Mouse (Mus musculus) embryonic stem cell, embryonic (primary cell): ENCODE results near the gene Rps18.

Source experiments
- CTCF ChIA-PET, 4 experiments: fragments of 300-600 bp in 2 of 4; fragments of 350-600 bp in 2 of 4; sonication (Branson Sonifier 250); formaldehyde crosslinking; loops; one replicate each; lab custom pipeline; 2022; ENCODE audit warnings: inconsistent platforms in 2 of 4; lab: Charles Lee
- POLR2A ChIA-PET, 4 experiments: fragments of 300-600 bp in 2 of 4; fragments of 350-600 bp in 2 of 4; sonication (Branson Sonifier 250); formaldehyde crosslinking; loops; one replicate each; lab custom pipeline; 2022; ENCODE audit warnings: antibody characterized with exemption in 4 of 4, inconsistent platforms in 1 of 4; lab: Charles Lee

Gene Rps18

GRCm38 (mm10) chr17:33979512-33980050 is 23.8 kb upstream of the Rps18 start:
- ChIA-PET POLR2A (interaction anchor here in 3 of 4 experiments (0.6 to 7.4 kb wide), 35 partner anchors 10 to 191 kb away, joined by 3 to 39 read pairs (median 4); partner anchors contain the start of genes Ndufa7 (in 3 of the 3), Rps18 (in 3 of the 3), Rps28 (in 3 of the 3) and Vps52 (in 3 of the 3)), CTCF (interaction anchor here (0.8 to 3.2 kb wide), 10 partner anchors 11 to 1489 kb away, joined by 3 to 29 read pairs (median 6); partner anchors contain the start of genes Rxrb (in 1 of the 4) and Slc39a7 (in 1 of the 4))

DNA sequence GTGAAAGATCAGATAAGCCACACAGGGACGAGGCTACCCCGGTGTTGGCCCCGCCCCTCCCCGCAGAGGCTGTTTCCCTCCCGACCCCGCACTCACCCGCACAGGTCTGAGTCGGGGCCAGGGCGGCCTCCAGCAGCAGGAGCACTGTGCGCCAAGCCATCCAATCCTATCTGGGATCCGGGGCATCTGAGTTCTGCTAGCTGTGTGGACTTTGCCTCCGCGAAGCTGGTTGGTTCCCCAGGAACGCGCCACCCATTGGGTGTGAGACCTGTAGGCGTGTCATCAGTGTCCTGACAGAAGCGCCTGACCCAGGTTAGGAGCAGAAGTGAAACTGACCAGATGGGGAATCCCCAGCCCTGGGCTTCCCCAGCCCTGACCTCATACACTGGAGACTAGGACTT is 22.8 kb upstream of the Rps18 start:
- POLR2A ChIA-PET: interaction anchor here in 3 of 4 experiments (0.6 to 7.4 kb wide), 31 partner anchors 9 to 890 kb away, joined by 3 to 39 read pairs (median 4); partner anchors contain the start of genes Rps18 (in 3 of the 3), Rxrb (in 3 of the 3), Slc39a7 (in 3 of the 3) and Vps52 (in 3 of the 3)
- CTCF ChIA-PET: interaction anchor here in 3 of 4 experiments (0.6 to 2.3 kb wide), 9 partner anchors 10 to 1490 kb away, joined by 3 to 18 read pairs (median 5); no protein-coding TSS in a partner anchor

DNA sequence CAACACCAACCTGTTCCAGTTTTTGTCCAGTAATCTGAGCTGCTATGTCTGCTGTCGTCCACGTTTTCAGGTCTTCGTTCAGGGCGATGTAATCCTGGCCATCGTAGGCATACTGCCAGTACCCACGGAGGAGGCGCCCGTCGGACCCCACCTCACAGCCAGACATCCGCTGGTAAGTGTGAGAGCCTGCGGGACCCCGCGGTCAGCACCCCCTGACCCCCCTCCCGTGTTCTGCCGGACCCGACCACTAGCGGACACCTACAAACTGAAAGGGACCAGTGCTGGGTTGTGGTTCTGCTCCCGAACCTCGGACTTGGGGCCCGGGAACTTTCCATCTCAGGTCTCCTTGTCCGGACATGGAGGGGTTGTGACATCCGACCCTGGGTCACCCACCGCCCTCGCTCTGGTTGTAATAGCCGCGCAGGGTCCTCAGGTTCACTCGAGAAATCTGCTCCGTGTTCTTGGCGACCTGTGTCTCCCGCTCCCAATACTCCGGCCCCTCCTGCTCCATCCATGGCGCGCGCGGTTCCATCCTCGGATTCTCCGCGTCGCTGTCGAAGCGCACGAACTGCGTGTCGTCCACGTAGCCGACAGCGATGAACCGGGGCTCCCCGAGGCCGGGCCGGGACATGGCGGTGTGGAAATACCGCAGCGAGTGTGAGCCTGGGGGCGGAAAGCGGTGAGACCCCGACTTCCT is 22.2 kb upstream of the Rps18 start:
- ChIA-PET POLR2A (interaction anchor here in 3 of 4 experiments (0.6 to 7.4 kb wide), 28 partner anchors 9 to 1728 kb away, joined by 3 to 39 read pairs (median 4); partner anchors contain the start of genes Rps18 (in 3 of the 3), Rxrb (in 3 of the 3), Slc39a7 (in 3 of the 3) and Vps52 (in 3 of the 3)), CTCF (interaction anchor here (0.6 to 2.3 kb wide), 11 partner anchors 9 to 1462 kb away, joined by 3 to 18 read pairs (median 5); no protein-coding TSS in a partner anchor)

- ChIA-PET CTCF (interaction anchor here in 3 of 4 experiments (0.6 to 3.1 kb wide), 14 partner anchors 8 to 1328 kb away, joined by 3 to 28 read pairs (median 5); partner anchors contain the start of gene Rps18 (in 1 of the 3)), POLR2A (interaction anchor here (0.6 to 9.6 kb wide), 19 partner anchors 8 to 1296 kb away, joined by 3 to 108 read pairs (median 7); partner anchors contain the start of genes Rps18 (in 4 of the 4), Vps52 (in 4 of the 4), B3galt4 (in 3 of the 4) and H2-K1 (in 1 of the 4))
Measured at GRCm38 (mm10) chr17:33973572-33973971, 17.8 kb upstream of the Rps18 start.

- ChIA-PET POLR2A (interaction anchor here (0.6 to 9.6 kb wide), 33 partner anchors 9 to 1297 kb away, joined by 3 to 108 read pairs (median 4); partner anchors contain the start of genes Rps18 (in 4 of the 4), Vps52 (in 4 of the 4), B3galt4 (in 3 of the 4) and H2-DMa (in 1 of the 4)), CTCF (interaction anchor here (0.6 to 3.1 kb wide), 25 partner anchors 9 to 1329 kb away, joined by 3 to 28 read pairs (median 4); partner anchors contain the start of gene Rps18 (in 1 of the 4))
Measured at GRCm38 (mm10) chr17:33972691-33973090, 16.9 kb upstream of the Rps18 start.

- CTCF ChIA-PET: interaction anchor here (0.7 to 6.0 kb wide), 25 partner anchors 9 to 1334 kb away, joined by 3 to 70 read pairs (median 6); partner anchors contain the start of genes Rps18 (in 2 of the 4), Vps52 (in 2 of the 4), B3galt4 (in 1 of the 4) and Rxrb (in 1 of the 4)
- POLR2A ChIA-PET: interaction anchor here in 2 of 4 experiments (0.7 to 9.6 kb wide), 17 partner anchors 8 to 1331 kb away, joined by 3 to 108 read pairs (median 5); partner anchors contain the start of genes B3galt4 (in 2 of the 2), Rps18 (in 2 of the 2), Vps52 (in 2 of the 2) and Pfdn6 (in 1 of the 2)
Measured at GRCm38 (mm10) chr17:33969394-33969793, 13.6 kb upstream of the Rps18 start.

GRCm38 (mm10) chr17:33968927-33969326 is 13.1 kb upstream of the Rps18 start:
- ChIA-PET CTCF (interaction anchor here (0.6 to 6.0 kb wide), 58 partner anchors 8 to 1334 kb away, joined by 3 to 70 read pairs (median 4); partner anchors contain the start of genes Rps18 (in 4 of the 4), Vps52 (in 4 of the 4), B3galt4 (in 2 of the 4) and Col11a2 (in 2 of the 4)), POLR2A (interaction anchor here (0.8 to 9.6 kb wide), 34 partner anchors 9 to 1331 kb away, joined by 3 to 108 read pairs (median 5); partner anchors contain the start of genes Rps18 (in 4 of the 4), Vps52 (in 4 of the 4), B3galt4 (in 3 of the 4) and H2-DMa (in 2 of the 4))

DNA sequence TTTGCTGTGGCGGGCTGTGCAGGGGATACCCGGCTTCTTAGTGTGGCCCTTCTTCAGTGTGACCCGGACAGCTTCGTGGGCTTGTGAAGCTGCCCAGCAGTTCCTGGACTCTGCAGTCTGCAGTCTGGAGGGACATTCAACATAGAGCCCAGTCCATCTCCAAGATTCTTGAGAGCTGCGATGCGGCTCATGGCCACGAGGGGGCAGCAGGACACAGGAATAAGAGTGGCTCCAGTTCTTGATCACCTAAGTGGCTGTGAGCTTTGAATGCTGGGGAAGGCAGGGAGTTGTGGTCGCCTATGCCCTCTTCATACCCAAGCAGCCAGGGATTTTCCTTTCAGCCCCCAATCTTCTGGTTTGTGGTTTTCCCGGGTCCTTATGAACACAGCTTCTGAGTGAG is 12.7 kb upstream of the Rps18 start:
- ChIA-PET POLR2A (interaction anchor here (0.8 to 9.6 kb wide), 30 partner anchors 9 to 187 kb away, joined by 3 to 108 read pairs (median 5); partner anchors contain the start of genes Rps18 (in 4 of the 4), Vps52 (in 4 of the 4), B3galt4 (in 3 of the 4) and H2-DMa (in 2 of the 4)), CTCF (interaction anchor here (0.6 to 6.0 kb wide), 64 partner anchors 9 to 1335 kb away, joined by 3 to 70 read pairs (median 4); partner anchors contain the start of genes Rps18 (in 4 of the 4), Vps52 (in 4 of the 4), B3galt4 (in 2 of the 4) and Col11a2 (in 2 of the 4))

GRCm38 (mm10) chr17:33965846-33966550 is 10.2 kb upstream of the Rps18 start:
- ChIA-PET CTCF (interaction anchor here (0.6 to 6.0 kb wide), 15 partner anchors 10 to 1908 kb away, joined by 3 to 70 read pairs (median 4); partner anchors contain the start of genes Daxx (in 1 of the 4), Rps18 (in 1 of the 4) and Vps52 (in 1 of the 4)), POLR2A (interaction anchor here (0.5 to 9.6 kb wide), 12 partner anchors 9 to 1338 kb away, joined by 3 to 108 read pairs (median 6); partner anchors contain the start of genes Rps18 (in 4 of the 4), Vps52 (in 4 of the 4) and B3galt4 (in 3 of the 4))

DNA sequence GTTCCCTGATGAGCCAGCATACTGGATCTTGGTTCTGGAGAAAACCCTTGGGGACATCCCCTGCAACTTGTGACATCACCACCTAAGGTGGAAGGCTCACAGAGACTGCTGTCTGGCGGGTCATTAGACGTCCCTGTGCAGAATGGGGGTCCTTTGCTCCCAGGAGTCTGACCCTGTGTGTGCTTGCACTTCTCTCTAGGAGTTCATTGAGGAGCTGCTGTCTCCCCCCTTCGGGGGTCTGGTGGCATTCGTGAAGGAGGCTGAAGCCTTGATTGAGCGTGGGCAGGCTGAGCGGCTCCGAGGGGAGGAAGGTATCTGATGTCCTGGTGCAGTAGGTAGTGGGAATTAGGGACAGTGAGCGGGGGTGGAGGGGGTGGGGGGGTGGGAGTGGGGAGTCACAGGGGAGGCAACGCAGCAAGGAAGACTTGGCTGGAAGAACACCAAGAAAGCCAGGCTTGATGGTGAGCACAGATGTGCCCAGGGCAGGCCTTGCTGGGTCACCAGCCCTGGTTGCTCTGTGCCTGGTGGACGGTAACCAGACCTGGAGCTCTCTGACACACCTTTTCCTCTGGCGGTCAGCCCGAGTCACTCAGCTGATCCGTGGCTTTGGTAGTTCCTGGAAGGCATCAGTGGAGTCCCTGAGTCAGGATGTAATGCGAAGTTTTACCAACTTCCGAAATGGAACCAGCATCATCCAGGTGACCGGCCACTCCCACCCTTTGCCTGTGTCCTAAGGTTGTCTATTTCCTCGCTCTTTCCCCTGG is 9.5 kb upstream of the Rps18 start:
- CTCF ChIA-PET: interaction anchor here in 3 of 4 experiments (0.6 to 6.0 kb wide), 12 partner anchors 9 to 1339 kb away, joined by 3 to 70 read pairs (median 4); partner anchors contain the start of genes Daxx (in 1 of the 3), Rps18 (in 1 of the 3) and Vps52 (in 1 of the 3)
- POLR2A ChIA-PET: interaction anchor here (1.1 to 9.6 kb wide), 12 partner anchors 9 to 1339 kb away, joined by 3 to 108 read pairs (median 6); partner anchors contain the start of genes Rps18 (in 4 of the 4), Vps52 (in 4 of the 4) and B3galt4 (in 3 of the 4)

DNA sequence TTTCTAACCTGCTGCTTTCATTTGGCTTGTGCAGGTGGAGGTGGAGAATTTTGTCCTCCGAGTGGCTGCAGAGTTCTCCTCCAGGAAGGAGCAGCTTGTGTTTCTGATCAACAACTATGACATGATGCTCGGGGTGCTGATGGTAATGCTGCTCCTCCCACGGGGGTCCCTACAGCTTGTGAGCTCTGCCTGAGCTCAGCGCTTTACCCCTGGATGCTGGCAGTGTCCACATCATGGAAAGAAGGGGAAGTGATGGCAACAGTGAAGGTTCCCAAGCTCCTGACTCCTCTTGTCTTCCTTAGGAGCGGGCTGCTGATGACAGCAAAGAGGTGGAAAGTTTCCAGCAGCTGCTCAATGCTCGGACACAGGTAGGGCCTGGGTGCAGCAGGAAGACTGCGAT is 7.1 kb upstream of the Rps18 start:
- ChIA-PET POLR2A (interaction anchor here in 3 of 4 experiments (0.6 to 3.4 kb wide), 10 partner anchors 8 to 1283 kb away, joined by 3 to 20 read pairs (median 4); partner anchors contain the start of gene B3galt4 (in 3 of the 3)), CTCF (interaction anchor here in 1 of 4 experiments (1.3 to 1.4 kb wide), 2 partner anchors 1307 to 1339 kb away, joined by 4 to 5 read pairs; no protein-coding TSS in a partner anchor)

GRCm38 (mm10) chr17:33959948-33960347 is 4.1 kb upstream of the Rps18 start:
- POLR2A ChIA-PET: interaction anchor here in 3 of 4 experiments (1.0 to 3.4 kb wide), 6 partner anchors 8 to 1319 kb away, joined by 3 to 20 read pairs (median 6); partner anchors contain the start of gene B3galt4 (in 2 of the 3)
- CTCF ChIA-PET: interaction anchor here in 1 of 4 experiments (1.2 kb wide), 1 partner anchor 17 kb away, joined by 3 read pairs; no protein-coding TSS in a partner anchor

- ChIA-PET POLR2A (interaction anchor here in 2 of 4 experiments (0.9 to 5.1 kb wide), 4 partner anchors 8 to 73 kb away, joined by 3 to 108 read pairs (median 28); partner anchors contain the start of genes Rgl2 (in 1 of the 2), Rxrb (in 1 of the 2) and Slc39a7 (in 1 of the 2)), CTCF (interaction anchor here in 1 of 4 experiments (0.8 to 1.6 kb wide), 3 partner anchors 9 to 1343 kb away, joined by 3 to 4 read pairs (median 3); no protein-coding TSS in a partner anchor)
Measured at GRCm38 (mm10) chr17:33959135-33959534, 3.3 kb upstream of the Rps18 start.

GRCm38 (mm10) chr17:33958451-33958850 is 2.6 kb upstream of the Rps18 start:
- POLR2A ChIA-PET: interaction anchor here in 3 of 4 experiments (0.6 to 11.4 kb wide), 6 partner anchors 11 to 160 kb away, joined by 3 to 528 read pairs (median 30); partner anchors contain the start of genes Rgl2 (in 2 of the 3), H2-DMa (in 1 of the 3), Pfdn6 (in 1 of the 3) and Rxrb (in 1 of the 3)
- CTCF ChIA-PET: interaction anchor here in 2 of 4 experiments (0.8 to 4.7 kb wide), 6 partner anchors 10 to 1344 kb away, joined by 3 to 15 read pairs (median 4); no protein-coding TSS in a partner anchor
